Mouse (Mus musculus): ENCODE measurements around the gene Vps37b.

DNA sequence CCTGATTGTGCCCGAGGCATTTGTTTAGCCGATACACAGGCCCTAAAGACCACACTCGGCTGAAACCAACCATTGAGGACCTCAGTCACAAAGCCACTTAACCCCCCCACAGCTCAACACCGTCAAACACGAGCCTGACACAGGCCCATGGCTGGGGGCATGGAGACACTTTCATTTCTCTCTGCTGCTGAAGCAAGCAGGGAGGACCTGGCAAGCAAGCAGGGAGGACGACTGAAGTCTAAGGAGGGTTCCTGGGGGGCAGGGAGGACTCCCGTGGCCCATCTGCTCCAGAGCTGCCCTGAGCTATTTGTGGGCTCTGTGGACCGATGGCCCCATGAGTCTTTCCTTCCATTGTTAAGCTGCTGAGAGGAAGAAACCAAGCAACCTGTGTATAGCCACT, 20.1 kb downstream of the Vps37b start:
- TF ChIP-seq CTCF (IDR thresholded peaks at IDR 0.05; ENCODE audit: control insufficient read depth, insufficient read depth, insufficient read length) (no peak), MYOD1 (IDR thresholded peaks at IDR 0.05; ENCODE audit: control insufficient read depth, insufficient read length, low read depth) (no peak), USF1 (IDR thresholded peaks at IDR 0.05; ENCODE audit: low read depth) (no peak), MAX (IDR thresholded peaks at IDR 0.05) (no peak), CEBPB (IDR thresholded peaks at IDR 0.05; ENCODE audit: low read depth) (no peak)

Data from C2C12 (cell line).